Mouse (Mus musculus) brain, embryonic 14.5 days (tissue): Measurements from ENCODE around the gene Arhgef38. TPM values are rescaled to one million over a fixed set of nuclear protein-coding genes. Genes with fewer than 3 reads are reported as not detected.

ENCODE experiments used
- DNase-seq: peaks from one replicate; pipeline ENCODE4 v3.0.0-alpha.2; 2011; ENCODE audit warnings: low read depth
- CTCF ChIP-seq: fragments of 200-500 bp; IDR thresholded peaks from 2 replicates; pipeline ENCODE4 v1.5.1; 2012; ENCODE audit warnings: inconsistent platforms, mild to moderate bottlenecking, moderate library complexity, borderline replicate concordance; ENCODE audit not compliant: insufficient read depth, insufficient read length; ENCODE audit errors: extremely low read depth
- POLR2A ChIP-seq: fragments of 200-500 bp; IDR thresholded peaks from 2 replicates; pipeline ENCODE4 v1.6.1; 2012; ENCODE audit warnings: mild to moderate bottlenecking, inconsistent platforms, borderline replicate concordance; ENCODE audit not compliant: poor library complexity, insufficient read depth, insufficient read length, severe bottlenecking; ENCODE audit errors: extremely low read depth
- polyA plus RNA-seq: library from polyadenylated mRNA; depleted of rRNA; stranded (reverse); fragments of >200 nt; gene quantifications from 2 replicates; pipeline ENCODE4 v1.2.3, GENCODE M21; 2012

Gene Arhgef38
- polyA plus RNA-seq, 1 experiment, result 0.05 TPM

DNA sequence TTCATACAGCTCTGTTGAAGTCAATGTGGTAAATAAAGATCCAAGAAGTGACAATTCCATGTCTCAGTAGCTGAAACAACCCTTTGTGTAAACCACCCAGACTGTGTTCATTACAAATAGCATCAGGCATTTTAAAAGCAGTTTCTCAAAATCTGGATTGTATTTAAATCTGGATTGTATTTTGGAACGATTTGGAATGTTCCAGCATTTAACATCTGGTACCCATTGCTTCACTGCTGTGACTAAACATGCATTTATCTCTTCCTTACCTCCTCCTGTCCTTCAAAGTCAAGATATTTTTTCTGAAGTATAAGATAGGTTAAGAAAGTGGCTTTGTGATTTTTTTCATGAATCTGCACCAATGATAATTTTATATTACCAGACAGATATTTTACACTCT, 121.5 kb downstream of the Arhgef38 start:
- no peak for TF ChIP-seq POLR2A
- no peak for TF ChIP-seq CTCF
- no peak for DNase-seq

DNA sequence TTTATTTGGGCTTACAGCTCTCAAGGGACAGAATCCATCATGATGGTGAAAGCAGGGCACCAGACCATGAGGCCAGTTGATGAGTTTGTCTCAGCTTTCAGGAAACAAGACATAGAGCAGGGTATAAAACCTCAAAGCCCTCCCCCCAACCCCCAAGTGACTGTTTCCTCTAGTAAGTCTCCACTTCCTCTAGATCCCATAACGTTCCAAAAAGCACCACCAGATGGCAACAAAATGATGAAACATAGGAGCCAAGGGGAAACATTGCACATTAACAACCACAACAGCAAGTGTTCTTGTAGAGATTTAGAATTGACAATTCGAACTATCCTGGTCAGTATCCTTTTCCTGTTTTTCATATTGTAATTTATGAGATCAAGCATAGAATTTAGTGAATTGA, 123.0 kb downstream of the Arhgef38 start:
- TF ChIP-seq POLR2A (no peak), CTCF (peak; percentile 35; the same call in 1 of the 2 replicates)
- peak; percentile 72 for DNase-seq

DNA sequence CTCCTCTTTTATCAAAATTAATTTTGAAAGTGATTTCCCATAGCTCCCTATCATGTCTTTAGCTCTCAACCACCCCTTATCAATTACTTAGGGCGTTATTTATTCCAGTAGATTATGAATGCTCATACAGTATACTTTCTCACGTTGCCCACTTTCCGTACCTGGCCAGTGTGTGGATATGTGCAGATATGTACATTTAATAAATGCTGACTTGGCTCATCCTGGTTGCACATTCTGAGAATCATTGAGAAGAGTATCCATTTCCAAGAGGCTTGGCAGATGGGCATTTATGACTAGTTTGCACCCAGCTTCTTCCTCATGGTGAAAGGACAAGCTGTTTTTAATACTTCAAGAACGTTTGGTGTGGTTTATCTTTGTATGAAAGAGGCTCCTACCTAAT, 124.9 kb downstream of the Arhgef38 start:
- DNase-seq, result no peak
- no peak for TF ChIP-seq POLR2A
- TF ChIP-seq CTCF, result no peak

DNA sequence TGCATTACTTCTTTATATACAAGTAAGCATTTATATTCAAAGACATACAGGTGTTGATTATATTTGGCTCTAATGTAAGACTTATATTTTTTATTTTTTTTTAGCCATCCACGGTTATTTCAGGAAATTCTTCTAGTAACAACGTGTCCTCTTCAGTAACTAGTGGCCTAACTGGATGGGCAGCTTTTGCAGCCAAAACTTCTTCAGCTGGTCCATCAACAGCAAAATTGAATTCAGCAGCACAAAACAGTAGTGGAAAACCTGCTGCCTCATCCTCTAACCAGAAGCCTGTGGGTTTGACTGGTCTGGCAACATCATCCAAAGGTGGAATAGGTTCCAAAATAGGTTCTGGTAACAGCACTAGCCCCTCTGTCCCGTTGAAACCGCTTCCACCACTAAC, 126.0 kb downstream of the Arhgef38 start:
- no peak for DNase-seq
- TF ChIP-seq POLR2A, result no peak
- no peak for TF ChIP-seq CTCF

DNA sequence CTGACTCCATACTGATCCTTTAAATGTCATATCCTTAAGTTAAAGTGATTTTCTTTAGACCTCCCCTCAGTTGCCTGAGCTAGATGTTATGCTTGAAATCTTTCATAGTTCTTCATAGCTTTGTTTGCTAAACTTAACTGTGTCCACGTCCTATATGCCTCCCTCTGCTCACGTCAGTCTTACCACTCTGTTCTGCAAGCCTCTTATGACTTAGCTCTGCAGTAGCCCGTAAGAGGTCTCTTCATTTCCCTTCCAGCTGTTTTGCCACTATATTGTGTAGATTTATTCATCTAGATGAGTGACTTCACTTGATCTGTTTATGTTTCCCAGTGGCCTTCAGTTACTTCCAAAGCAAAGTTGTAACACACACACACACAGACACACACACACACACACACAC, 130.3 kb downstream of the Arhgef38 start:
- no peak for TF ChIP-seq CTCF
- no peak for TF ChIP-seq POLR2A

DNA sequence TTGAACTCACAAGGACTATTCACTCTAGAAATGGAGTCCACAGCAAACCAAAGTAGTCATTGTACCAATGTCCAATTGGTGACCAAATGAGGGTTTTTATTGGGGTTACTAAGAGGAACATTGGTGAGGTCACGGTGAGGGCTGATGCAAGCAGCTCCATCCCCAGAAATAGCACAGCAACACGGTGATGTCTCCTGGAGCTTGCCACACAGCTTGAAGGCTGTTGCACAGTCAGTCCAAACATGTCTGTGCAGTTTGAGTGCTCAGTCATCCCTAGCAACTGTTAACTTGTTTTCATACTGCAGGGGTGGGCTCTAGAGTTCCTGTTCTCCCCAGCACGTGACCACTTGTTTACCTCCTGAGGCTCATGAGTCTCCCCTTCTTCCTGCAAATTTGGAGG, 131.0 kb downstream of the Arhgef38 start:
- no peak for TF ChIP-seq CTCF
- no peak for TF ChIP-seq POLR2A
- DNase-seq, result no peak

More for the DNA sequence above, 130.3 kb downstream of the Arhgef38 start:
- no peak for DNase-seq

DNA sequence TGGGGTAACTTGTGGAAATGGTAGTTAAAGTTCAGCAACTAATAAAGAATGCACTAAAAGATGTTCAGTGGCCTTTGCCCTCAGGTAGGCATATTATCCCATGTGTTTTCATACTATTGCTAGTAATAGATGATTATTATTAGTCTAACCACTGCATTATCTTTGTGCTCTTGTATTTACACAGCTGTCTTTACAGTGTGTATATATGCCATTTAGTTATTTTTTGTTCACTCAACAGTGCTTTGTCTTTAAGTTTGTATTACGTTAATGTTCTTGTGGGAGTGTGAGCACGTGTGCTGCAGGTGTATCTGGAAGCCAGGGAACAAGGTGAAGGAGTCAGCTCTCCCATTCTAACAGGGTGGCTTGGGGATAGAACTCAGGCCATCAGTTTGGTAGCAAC, 135.8 kb downstream of the Arhgef38 start:
- DNase-seq, result no peak
- TF ChIP-seq POLR2A, result no peak
- no peak for TF ChIP-seq CTCF

DNA sequence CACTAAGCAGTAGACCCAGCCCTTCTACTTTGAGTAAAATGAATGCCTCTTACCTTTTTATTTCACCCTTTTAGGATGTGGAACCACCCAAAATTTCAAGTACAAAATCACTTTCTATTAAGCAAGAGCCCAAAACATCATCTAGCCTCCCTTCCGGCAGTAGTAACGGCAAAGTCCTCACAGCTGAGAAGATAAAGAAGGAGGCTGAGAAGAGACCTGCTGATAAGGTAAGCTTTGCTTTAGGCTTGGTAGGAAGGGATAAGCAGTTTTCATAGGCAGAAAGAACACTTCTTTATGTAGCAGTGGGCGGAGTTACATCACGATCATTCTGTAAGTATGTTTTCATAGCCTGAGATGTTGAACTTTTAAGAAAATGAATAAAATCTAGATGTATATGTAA, 136.4 kb downstream of the Arhgef38 start:
- TF ChIP-seq CTCF (no peak), POLR2A (no peak)
- DNase-seq, result no peak

DNA sequence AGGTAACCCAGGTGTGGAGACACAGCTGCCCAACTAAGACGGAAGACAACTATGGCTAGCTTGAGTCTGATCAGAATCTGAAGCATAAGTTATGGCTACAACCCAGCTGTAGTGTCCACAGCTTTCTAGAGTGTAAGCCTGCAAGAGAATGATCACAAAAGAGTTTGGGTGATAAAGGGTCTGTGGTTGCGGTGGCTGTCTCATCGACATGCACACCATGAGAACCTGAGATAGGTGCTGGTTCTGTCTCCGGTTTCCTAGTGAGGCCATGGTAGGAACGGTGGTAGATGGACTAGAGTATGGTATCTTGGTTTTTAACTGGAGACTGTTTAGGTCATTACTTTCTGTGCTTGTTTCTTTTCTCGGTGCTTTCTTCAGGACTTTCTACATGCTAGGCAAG, 136.8 kb downstream of the Arhgef38 start:
- TF ChIP-seq POLR2A (no peak), CTCF (no peak)
- DNase-seq, result no peak

DNA sequence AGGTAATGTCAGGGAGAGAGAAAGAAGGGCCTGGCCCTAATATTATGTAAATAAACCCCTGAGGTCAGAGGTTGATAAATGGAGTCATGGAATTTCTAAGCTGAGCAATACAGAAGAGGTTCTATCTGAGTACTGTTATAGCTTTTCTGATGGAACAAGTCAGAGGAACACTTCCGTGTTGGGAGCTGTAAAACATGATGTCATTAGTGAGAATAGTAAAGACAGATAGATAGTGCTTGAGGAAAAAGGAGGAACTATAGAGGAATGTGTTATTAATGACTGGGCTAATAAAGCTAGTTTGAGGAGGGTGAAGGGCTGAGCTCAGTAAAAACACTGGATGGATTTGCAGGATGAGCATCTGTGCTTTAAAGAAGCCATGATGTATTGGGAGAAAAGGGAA, 140.4 kb downstream of the Arhgef38 start:
- TF ChIP-seq POLR2A (no peak), CTCF (no peak)
- DNase-seq, result no peak

DNA sequence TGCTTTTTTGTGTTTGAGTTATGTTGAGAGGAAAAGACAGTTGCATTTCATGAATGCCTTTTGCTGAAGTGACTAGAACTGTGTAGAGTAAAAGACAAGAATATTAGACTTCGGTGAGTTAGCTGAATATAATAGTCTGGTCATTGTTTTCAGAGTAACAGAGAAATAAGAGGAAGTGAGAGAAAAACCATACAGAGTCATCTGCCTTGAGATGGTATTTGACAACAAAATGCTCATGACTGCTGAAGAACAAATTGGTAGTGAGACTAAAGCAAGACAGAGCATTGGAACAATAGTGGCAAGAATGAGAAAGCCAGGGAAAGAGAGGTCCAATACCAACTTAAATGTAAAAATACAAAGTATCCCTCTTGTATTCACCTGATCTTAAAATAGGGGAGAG, 141.8 kb downstream of the Arhgef38 start:
- no peak for DNase-seq
- TF ChIP-seq POLR2A (no peak), CTCF (no peak)

DNA sequence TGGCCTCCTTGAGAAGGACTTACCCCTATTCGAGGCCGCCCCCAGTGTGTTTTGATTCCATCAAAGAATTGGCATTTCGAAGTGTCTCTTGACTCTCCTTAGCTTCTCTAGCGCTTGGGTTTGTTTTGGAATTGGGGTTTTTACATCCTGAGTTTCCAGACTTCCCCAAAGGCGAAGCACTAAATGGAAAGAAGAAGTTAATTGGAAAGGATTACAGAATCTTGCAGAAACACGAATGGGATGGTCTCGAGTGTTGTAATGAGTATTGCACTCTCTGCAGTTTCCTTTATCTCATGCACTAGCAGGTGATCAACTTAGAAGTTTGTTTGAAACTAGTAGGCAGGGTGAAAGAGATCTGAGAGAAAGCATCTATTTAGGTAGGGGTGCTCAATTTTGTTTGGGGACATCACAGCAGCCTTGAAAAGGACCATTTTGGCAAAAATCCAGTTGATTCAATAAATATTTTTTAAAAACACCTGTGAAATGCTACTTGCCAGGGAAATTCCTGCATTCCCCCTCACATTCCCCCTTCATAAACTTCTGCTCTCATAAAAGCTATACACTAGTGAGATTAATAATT, 142.4 kb downstream of the Arhgef38 start:
- DNase-seq, result no peak
- TF ChIP-seq CTCF (no peak), POLR2A (no peak)
